Mouse (Mus musculus): ENCODE data around the gene Slx1b.
"Not testable (repeated sequence)": the region's sequence is repeated elsewhere in the genome, so short reads cannot be mapped to it uniquely, and the experiment has no call there.

GRCm38 (mm10) chr7:126730256-126730789 is 34.7 kb upstream of the Slx1b start:
- TF ChIP-seq POLR2A (IDR thresholded peaks at IDR 0.05; ENCODE audit: control insufficient read depth, low read depth, low read length); CTCF (IDR thresholded peaks at IDR 0.05; ENCODE audit: control insufficient read depth, insufficient read depth, insufficient replicate concordance, low read depth, low read length): not testable (repeated sequence)

Data from testis, adult 2 months (tissue).